Mouse (Mus musculus) Muller cell, postnatal 12 days (primary cell): ENCODE measurements around the gene Mpzl2.
"Not testable (repeated sequence)": the region's sequence is repeated elsewhere in the genome, so short reads cannot be mapped to it uniquely, and the experiment has no call there.

Experiments used
- DNase-seq: peaks from one replicate; pipeline ENCODE4 v3.0.0-alpha.2; 2015; ENCODE audit errors: inconsistent ontology term

The Mpzl2 gene

GRCm38 (mm10) chr9:45032261-45032660 lies 7.3 kb upstream of the Mpzl2 start:
- no peak for DNase-seq

GRCm38 (mm10) chr9:45034526-45034925 lies 5.1 kb upstream of the Mpzl2 start:
- DNase-seq, result no peak

- DNase-seq, result not testable (repeated sequence)
Measured at GRCm38 (mm10) chr9:45037803-45038202, 1.8 kb upstream of the Mpzl2 start.

- DNase-seq, result no peak
Measured at GRCm38 (mm10) chr9:45040066-45040845, 657 bp downstream of the Mpzl2 start.

- no peak for DNase-seq
Measured at GRCm38 (mm10) chr9:45041131-45041838, 1.7 kb downstream of the Mpzl2 start.

GRCm38 (mm10) chr9:45042056-45042720 lies 2.6 kb downstream of the Mpzl2 start:
- peak; percentile 39 for DNase-seq

GRCm38 (mm10) chr9:45042947-45043346 lies 3.3 kb downstream of the Mpzl2 start:
- no peak for DNase-seq

- no peak for DNase-seq
Measured at GRCm38 (mm10) chr9:45046973-45047372, 7.4 kb downstream of the Mpzl2 start.

- peak; percentile 17 for DNase-seq
Measured at GRCm38 (mm10) chr9:45048511-45048910, 8.9 kb downstream of the Mpzl2 start.

GRCm38 (mm10) chr9:45049731-45050130 lies 10.1 kb downstream of the Mpzl2 start:
- no peak for DNase-seq

GRCm38 (mm10) chr9:45050301-45050700 lies 10.7 kb downstream of the Mpzl2 start:
- DNase-seq, result no peak

- peak; percentile 94 for DNase-seq
Measured at GRCm38 (mm10) chr9:45055082-45055713, 15.6 kb downstream of the Mpzl2 start, which contains the start of gene Mpzl3. Gene Mpzl3 (plus strand): TSS chr9:45055186.

GRCm38 (mm10) chr9:45058304-45058940 lies 18.8 kb downstream of the Mpzl2 start:
- DNase-seq, result no peak

- DNase-seq, result peak; percentile 7
Measured at GRCm38 (mm10) chr9:45060151-45060550, 20.6 kb downstream of the Mpzl2 start.

- no peak for DNase-seq
Measured at GRCm38 (mm10) chr9:45062677-45063076, 23.1 kb downstream of the Mpzl2 start.

- no peak for DNase-seq
Measured at GRCm38 (mm10) chr9:45064421-45064820, 24.8 kb downstream of the Mpzl2 start.

GRCm38 (mm10) chr9:45066735-45067134 lies 27.1 kb downstream of the Mpzl2 start:
- no peak for DNase-seq

GRCm38 (mm10) chr9:45071800-45072199 lies 32.2 kb downstream of the Mpzl2 start:
- DNase-seq, result no peak

GRCm38 (mm10) chr9:45077859-45078258 lies 38.3 kb downstream of the Mpzl2 start:
- DNase-seq, result no peak

GRCm38 (mm10) chr9:45079011-45079410 lies 39.4 kb downstream of the Mpzl2 start, which contains the start of gene Jaml:
Gene Jaml (plus strand): TSS chr9:45079183.
- no peak for DNase-seq

- DNase-seq, result no peak
Measured at GRCm38 (mm10) chr9:45083132-45083531, 43.5 kb downstream of the Mpzl2 start.
